Mouse (Mus musculus) 3134 (cell line): ENCODE results near the gene Tspan18.

Experiments used
- DNase-seq: peaks from one replicate; pipeline ENCODE4 v3.0.0-alpha.2; 2011; ENCODE audit warnings: low spot score; ENCODE audit not compliant: insufficient read length; ENCODE audit errors: extremely low read depth

The Tspan18 gene

DNA sequence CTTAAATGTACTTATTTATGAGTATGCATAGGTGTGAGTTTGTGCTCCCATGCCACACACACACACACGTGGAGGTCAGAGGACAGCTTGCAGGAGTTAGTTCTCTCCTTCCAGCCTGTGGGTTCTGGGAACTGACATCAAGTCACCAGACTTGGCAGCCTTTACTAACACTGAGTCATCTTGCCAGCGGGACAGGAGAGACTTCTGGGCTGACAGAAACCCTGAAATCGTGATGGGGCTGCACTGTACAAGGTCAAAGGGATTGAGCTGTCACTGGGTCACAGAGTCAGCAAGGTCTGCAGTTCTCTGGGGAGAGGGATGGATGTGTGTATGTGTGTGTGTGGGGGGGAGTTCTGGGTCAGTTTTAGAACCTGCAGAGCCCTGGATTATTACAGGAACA is 36.6 kb downstream of the Tspan18 start:
- peak; percentile 16 for DNase-seq

DNA sequence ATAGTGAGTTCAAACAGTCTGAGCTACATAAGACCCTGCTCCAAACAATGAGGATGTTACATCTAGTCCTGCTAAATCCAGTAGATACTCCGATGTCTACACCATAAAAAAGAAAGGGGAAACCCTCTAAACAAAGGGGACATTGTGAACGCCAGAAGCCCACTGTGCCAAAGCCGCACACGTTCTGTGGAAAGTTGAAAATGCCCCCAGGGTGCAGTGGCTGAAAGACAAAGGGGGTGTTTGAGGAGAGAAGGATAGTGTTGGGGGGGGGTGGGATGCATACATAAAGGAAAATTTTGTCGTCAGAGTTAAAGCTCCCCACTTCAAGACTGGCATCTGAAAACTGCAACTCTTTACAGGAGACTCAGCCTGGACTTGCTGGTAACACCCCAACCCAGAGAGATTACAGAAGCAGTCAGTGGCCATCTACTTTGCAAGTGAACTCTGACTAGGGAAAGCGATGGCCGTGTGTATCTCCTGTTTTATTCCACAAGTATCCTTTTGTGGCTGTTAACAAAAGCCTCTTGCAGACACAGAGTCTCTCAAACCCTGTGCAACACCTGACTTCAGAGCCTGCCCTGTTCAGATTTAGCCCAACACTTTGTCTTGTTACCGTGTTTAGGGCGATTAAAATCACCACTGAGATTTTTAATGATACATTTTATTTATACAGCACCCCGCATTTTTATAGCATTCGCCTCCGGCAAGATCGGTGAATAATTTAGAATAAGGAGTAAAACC is 42.9 kb downstream of the Tspan18 start:
- no peak for DNase-seq

DNA sequence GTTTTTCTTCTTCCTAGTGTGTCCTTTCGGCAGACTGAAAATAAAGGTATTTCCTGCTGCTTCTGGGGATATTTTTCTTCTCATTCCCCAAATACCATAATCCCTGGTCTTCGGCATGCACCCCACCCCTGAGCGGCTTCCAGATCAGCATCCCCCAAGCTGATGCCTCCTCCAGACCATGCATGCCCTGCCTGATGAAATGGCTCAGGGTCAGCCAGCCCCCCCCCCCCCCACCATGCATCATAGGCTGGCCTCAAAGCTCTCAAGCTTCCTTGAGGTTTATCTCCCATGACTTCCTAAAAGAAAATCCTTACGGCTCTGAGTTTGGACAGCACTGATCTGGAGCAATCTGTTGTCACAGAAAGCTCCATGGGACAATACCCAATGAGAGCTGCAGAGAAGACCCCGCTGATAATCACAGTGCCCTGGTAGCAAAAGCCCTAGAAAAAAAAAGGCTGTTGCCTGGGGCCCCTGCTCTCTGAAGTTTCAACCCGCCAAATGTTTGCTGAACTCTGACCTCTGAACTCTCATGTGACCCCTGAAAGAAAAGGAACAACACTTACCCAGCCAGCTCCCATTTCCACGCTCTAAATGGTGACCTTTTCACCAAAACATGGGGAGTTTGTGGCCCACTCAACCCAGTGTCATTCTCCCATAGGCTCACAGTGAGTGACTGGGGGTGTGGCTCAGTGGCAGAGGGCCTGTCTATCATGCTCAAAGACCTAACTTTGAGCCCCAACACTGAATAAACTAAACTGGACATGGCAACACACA is 43.8 kb downstream of the Tspan18 start:
- DNase-seq, result no peak

DNA sequence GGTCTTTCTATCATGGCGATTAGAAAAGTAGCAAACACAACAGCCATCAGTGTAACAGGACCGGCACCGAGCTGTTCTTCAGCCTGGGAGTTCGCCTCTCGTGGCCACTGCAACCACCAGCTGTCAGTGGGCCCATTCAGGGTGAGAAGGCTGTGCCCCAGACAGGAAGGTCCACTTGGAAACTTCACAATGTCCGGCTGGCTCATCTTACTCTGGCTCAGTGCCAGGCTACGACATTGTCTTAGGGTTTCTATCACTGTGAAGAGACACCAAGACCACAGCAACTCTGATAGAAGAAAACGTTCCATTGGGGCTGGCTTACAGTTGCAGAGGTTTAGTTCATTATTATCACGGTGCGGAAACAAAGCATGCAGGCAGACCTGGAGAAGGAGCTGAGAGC is 45.1 kb downstream of the Tspan18 start:
- no peak for DNase-seq

DNA sequence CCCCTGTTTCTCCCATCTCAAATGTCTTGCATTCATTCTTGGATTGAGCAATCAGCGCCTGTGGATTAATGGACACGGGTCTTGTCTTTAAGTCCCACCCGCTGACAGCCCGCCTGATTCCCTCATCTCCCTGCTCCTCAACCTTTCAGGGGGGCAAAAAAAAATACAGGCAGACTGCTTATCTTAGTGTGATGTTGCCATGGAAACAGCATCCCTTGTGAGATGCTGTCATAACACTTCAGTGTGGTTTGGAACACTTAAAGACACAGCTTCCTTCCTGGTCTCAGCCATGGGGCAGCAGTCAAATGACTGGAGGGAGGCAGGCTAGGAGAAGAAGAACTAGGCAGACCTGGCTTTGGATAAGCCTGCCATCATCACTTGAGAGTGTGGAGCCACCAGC is 47.0 kb downstream of the Tspan18 start:
- DNase-seq, result no peak

DNA sequence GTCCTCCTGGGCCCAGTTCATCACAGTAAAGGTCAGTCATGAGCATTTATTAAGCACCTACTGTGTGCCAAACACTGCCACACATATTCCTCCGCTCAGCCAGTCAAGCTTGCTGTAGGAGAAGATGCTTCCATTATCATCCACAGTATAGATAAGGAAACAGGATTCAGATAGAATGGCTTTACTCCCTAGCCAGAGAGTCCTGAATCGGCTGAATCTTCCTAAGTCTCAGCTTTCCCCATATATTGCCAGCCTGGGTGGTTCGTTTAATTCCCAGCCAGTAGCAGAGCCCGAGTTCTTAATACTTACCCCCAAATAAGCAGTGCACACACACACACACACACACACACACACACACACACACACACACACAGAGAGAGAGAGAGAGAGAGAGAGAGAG is 47.6 kb downstream of the Tspan18 start:
- no peak for DNase-seq

DNA sequence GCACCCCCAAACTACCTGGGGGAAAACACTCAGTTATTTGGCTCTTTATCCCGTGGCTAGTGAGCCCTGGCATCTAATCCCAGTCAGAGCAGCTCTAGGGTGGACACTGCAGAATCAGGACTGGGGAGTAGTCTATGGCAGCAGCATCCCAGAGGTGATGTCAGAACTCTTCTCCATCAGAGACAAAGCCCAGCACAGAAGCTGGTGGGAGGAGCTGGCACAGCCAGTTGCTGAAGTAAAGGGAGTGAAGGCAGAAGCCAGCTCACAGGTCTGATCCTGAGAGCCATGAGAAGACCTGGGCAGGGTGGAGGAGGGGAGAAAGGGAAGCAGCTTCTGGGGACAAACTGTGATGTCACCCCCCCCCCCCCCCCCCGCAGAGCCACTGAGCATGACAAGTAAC is 48.0 kb downstream of the Tspan18 start:
- DNase-seq, result no peak

DNA sequence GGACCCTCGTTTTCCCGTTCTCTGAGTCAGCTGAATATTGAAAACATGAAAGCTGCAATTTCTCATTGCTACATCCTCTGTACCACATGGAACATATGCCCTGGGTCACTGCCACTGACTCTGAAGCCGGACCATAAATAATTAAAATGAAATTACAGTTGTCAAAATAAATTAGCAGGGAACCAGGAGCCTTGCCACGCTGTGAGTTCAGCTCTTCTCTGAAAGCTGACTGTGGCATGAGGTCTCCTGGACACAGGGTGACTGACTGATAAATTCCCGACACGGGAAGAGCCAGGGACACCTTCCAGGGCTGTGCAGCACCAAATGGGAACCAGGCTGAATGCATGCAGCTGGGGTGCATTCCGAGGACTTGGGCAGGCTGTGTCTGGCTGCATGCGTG is 48.5 kb downstream of the Tspan18 start:
- DNase-seq, result no peak

DNA sequence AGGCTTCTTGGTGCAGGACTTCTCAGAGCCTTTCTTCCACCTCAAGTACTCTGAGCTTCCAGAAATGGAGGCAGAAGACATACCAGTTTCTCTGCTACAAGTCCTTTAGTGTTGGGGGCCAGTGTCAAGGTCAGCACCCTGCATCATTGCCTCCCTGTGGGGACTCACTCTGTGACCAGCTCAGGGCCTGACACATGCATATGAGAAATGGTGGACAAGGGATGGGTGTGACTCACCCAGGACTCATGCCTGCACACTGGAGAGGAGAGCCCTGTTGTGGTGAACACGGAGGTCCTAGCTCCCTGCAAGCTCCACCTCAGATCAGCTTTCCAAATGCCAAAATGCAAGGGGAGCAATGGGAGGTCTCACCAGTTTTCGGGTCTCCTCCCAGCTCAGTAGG is 49.7 kb downstream of the Tspan18 start:
- DNase-seq, result no peak

DNA sequence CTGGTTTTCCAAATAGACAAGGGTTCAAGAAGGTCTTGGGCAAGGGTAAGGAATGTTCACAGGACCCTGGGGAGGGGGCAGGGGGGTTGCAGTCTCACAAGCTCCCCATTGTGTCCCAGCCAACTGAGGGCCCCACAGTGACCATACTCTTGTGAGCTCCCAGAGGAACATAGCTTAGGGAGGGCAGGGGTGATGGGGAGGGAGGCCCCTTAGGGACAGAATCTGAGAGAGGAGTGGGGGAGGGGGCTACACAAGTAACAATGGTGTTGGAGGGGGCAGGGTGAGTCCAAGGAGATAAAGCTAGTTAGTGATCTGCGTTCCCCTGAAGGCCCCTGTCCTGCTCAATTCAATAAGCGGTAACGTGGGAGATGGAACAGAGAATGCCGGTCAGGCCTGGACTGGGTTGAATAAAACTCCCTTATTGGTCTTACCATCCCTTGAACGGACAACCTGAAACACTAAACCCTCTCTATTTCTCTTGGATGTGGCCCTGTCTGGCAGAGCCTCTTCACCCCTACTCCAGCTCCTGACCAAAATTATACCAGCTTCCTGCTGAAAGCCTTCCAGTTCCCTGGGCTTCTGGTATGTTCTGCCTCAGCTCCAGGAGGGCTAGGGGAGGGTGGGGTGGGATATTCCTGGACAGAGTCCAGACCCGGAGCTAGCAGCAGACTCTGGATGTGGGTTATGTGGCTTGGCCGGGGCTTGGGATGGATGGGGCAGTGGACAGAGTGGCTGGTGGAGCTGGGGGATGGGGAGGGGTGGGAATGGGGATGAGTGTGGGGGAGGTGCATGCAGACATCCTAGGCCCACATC is 50.6 kb downstream of the Tspan18 start:
- DNase-seq, result no peak

DNA sequence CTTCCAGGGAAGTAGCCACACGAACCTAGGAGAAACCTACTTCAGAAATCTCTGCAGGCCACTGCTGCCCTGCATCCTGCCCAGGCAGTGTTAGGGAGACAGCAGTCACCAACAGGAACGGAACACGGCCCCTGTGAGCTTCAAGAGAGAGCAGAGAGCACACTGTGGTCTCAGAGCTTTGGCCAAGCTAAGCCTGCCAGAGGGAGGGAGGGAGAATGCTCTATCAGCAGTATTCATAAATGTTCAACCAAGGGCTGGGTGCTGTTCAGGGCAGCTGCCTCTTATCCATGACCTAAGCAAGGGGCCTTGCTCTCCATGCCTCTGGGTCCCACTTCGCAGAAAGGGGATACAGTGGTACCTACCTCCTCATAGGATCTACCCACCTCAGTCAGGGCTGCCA is 51.7 kb downstream of the Tspan18 start:
- no peak for DNase-seq

DNA sequence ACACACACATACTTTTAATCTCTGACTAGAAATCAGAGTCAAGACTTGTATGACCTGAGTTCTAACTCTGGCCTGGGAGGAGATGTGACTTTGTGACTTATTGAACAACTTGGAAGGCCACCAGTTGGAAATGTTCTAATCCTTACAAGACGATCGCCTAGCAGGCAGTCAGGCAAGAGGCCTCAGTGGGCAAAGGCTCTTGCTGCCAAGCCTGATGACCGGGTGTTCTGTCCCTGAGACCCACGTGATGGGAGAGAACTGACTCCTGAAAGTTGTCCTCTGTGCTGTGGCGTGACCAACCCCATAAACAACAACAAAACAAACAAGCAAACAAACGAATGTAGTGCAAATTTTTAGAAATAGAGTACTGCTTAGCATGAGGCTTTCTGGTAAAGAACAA is 52.8 kb downstream of the Tspan18 start:
- DNase-seq, result no peak

DNA sequence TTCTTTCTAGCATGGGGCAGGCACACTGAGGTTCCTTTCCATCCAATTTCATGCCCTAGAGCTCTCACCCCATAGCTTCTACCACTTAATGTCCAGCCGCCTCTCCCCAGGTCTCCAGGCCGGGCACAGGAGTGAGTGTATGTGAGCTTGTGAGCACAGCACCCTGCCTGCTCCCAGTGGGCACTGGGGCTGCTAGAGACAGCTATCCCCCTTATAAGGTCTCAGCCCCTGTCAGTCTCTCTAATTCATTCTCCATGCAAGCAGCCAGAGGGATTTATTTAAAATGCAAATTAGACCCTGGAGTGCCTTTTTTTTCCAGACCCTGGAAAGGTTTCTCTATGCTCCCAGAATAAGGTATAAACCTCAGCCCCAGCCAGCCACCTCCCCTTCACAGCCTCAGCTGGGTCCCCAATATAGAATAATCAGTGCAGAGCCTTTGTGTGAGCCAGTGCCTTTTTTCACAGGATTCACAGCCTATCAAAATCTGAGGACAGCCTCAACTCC is 54.1 kb downstream of the Tspan18 start:
- no peak for DNase-seq

DNA sequence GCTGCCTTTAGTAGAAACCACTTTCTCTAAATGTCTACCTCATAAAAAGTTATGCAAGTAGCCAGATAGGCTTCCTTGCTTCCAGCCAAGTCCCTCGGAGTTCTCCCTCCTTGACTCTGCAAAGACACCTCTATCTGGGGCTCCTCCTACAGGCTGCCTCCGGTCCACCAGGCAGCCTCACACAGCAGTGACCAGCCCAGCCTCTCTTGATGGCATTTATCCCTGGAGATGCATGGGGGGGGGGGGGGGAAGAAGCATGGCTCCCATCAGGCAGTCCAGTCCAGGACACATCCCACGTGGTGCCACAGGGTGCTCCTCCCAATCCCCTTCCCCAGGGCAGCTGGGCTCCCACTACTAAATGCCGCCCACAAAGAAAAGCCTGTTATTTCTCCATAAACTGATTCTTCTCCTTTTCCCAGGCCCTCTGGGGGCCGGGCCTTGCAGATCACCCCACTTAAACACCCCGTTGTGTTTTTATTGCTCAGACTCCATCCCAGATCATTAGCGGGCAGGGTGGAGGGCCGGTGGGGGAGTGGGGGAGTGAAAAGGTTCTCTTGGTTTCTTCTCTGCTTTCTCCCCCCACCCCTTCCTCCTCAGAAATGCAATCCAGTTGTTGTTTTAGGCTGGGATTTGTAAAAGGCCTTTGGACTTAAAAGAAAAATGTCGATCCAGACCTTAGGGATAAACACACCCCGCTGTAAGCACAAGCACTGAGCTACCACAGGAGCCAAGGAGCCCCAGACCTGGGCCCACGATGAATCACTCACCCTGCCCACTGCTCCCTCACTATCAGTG is 55.9 kb downstream of the Tspan18 start:
- DNase-seq, result no peak

DNA sequence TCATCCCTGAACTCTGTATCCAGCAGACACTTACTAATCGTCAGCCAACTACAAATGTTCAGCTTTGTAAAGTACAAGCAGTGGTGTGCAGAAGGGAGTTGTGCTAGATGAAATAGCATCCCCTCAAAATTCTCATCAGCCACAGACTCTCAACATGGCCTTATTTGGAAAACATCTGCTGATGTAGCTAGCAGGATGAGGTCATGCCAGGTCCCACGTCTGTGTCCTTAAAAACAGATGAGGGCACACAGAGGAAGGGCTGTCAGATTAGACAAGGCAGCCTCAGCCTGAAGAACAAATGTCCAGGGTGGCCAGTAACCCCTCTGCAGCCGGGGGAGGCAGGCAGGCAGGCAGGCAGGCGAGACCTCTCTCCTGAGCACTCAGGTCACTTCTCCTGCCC is 56.8 kb downstream of the Tspan18 start:
- no peak for DNase-seq

DNA sequence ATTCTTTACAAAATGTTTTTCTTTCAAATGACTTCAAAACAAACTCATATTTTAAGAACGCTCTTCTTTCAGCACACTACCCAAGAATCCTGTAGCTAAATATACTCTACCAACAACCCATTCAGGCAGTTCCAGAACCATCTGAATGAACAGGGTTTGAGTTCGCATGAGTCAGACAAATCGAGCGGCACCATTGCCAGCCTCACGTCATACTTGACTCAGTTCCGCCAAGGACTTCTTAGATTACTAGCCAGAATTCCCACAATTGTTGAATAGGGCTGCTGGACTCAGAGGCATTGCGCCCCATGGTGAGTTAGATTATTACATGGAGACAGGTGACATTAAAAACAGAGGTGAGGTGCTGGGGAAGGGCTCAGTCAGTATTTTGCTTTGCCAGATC is 58.3 kb downstream of the Tspan18 start:
- DNase-seq, result no peak

DNA sequence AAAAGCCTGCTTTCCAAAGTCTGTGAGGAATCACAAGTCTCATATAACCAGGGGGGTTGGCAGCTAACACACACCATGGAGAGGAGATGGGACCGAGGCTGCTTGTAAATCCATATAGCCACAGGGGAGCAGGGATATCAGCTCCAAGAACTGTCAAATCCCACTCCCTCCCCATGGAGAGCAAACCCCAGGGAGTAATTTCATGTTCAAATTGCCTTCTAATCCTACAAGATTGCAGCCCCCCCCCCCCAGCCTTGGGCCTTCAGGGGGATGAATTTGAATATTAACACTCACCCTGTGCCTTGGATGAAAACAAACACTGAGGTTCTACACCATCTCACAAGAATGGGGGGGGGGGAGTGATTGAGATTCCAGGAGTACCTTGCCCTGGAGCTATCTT is 60.4 kb downstream of the Tspan18 start:
- DNase-seq, result no peak

DNA sequence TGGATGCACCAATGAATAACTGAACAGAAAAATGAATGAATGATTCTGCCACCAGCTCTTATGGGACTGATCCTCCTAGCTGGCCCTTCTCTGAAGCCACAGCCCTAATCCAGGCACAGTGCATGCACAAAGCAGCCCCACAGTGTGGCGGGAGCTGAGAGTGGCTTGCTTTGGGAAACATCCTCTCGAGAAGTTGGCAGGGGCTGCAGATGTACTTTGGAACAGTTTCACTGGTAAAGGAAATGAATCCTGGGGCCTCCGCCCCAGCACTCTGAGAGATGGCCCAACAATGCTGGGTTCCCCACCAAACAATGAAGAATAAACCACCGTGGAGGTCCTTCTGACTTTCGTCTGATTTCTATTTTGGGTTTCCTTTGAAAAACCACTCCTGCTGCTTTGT is 64.2 kb downstream of the Tspan18 start:
- DNase-seq, result no peak

DNA sequence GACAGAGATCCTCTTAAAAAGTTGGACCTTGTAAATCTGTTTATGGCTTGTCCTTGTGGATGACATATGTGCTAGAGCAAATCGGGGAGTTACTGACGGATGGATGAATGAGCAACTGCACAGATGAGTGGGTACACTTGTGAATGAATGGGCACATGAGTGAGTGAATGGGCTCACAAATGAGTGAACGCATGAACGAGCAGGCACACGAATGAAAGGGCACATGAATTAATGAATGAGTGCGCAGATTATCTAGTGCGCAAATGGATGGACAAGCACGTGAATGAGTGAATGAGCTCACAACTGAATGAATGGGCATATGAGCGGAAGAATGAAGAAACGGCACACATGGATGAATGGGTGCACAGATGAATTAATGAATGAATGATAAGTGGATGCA is 64.7 kb downstream of the Tspan18 start:
- no peak for DNase-seq

DNA sequence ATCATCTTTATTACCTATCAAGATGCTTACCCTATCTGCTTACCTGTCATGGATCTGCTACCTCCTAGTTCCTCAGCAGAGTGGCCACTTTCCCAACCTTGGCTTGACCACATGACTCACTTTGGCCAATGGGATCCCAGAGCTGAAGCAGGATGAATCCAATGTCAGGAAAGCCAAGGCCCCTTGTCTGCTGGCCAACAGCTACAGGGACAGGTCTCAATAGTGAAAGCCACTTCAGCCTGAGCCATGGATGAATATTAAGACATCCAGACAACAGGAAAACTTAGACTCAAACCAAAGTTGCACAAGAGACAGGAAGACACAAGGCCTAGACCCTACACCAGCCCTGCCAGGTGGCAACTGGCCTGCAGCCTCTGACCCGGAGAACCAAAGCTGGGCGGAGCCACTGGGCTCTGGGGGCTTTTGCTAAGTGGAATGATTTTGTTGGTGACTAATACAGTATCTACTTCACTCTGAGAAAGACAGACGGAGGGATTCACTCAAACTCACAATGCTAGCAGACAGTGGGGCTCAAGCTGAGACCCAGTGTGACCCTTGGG is 65.5 kb downstream of the Tspan18 start:
- DNase-seq, result no peak
